Mouse (Mus musculus): ENCODE data around the gene Lrrc51.

DNA sequence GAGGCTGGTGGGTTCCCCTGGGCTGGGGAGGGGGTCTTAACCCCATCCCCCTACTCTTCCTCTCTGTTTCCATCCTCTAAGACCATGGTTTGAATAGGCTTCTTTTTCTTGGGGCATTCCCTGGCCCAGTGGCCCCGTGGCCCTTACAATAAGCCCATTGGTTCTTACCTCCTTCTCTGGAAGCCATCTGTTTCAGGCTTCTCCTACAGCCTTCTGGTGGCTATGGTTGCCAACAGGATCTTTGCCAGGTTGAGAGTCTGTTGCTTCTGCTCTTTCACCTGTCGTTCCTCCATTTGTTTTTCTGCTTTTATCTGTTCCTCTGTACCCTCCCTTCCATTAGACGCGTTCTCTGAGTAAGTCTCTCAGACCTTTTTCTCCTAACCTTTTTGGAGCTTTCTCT, 3.9 kb upstream of the Lrrc51 start:
- TF ChIP-seq CTCF (IDR thresholded peaks at IDR 0.05; ENCODE audit: extremely low read depth, insufficient read depth, low read length) (no peak), POLR2A (IDR thresholded peaks at IDR 0.05; ENCODE audit: extremely low read depth, insufficient read depth, low read length) (no peak)

Data from cortical plate, adult 2 months (tissue).